Mouse (Mus musculus): ENCODE measurements at regions not wholly inside any gene's neighbourhood (a gene's known extent, or its start where the extent isn't known, plus 50 kb on each side); places are given as distances from the start of the nearest gene placed in this dataset.

DNA sequence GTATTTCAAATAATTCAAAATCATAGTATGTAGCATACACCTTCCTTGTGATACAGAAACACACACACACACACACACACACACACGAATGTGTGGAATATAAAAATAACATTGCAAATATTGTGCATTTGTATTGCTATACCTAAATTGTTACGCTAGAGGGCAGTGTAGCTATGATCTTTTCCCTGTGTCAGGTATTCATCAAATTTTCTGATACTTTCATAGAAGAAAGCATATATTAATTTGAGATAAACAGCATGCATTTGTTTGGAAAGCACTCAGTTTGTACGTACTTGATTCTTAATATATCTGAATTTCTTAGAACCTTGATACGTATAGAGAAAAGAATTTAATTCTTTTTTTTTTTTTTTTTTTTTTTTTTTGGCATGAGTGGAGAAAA, 1700.9 kb upstream of the Sel1l start:
- no peak for DNase-seq

GRCm38 (mm10) chr12:93523465-93523864, 1674.5 kb upstream of the Sel1l start:
- no peak for DNase-seq

GRCm38 (mm10) chr12:93486381-93486780, 1637.4 kb upstream of the Sel1l start:
- DNase-seq: no peak

DNA sequence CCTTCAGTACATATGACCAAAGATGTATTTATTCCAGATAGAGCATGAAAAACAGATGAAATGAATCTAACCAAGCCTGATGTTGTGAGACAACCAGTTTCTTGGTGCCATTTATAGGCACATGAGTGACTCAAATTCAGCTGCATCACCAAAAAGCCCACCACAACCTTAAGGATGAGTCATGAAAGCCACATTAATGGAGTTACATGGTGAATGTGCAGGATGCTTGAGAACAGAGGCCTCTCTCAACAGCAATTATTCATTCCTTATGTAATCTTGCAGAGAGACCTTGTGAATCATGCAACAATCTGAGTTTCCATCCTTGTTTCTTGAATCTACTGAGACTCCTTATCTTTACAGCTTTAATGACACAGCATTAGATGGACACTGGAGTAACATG, 1613.1 kb upstream of the Sel1l start:
- no peak for DNase-seq

- no peak for DNase-seq
These were observed 1600.5 kb upstream of the Sel1l start for GRCm38 (mm10) chr12:93449436-93449835.

GRCm38 (mm10) chr12:93429218-93429617, 1580.3 kb upstream of the Sel1l start:
- DNase-seq: no peak

- DNase-seq: no peak
These were observed 1579.0 kb upstream of the Sel1l start for GRCm38 (mm10) chr12:93427988-93428387.

DNA sequence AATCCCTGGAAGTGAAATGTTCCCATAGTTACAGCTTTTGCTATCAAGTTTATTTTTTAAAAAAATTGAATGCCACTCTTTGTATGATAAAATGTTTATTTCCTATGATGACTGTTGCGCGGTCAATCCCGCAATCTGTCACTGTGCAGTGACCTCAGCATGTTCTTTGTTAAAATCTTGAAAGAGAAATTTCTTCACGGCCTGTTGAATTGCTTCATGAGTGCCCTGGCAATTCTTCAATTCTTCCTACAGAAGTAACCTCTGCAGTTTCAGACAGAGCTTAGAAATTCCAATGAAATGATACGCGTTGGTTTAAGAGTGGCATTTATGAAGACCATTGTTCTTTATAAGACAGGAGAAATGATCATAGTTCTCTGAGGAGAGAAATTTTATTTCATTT, 1567.4 kb upstream of the Sel1l start:
- no peak for DNase-seq

- DNase-seq: no peak
These were observed 1566.8 kb upstream of the Sel1l start for GRCm38 (mm10) chr12:93415791-93416190.

- no peak for DNase-seq
These were observed 1536.6 kb upstream of the Sel1l start for GRCm38 (mm10) chr12:93385578-93385977.

DNA sequence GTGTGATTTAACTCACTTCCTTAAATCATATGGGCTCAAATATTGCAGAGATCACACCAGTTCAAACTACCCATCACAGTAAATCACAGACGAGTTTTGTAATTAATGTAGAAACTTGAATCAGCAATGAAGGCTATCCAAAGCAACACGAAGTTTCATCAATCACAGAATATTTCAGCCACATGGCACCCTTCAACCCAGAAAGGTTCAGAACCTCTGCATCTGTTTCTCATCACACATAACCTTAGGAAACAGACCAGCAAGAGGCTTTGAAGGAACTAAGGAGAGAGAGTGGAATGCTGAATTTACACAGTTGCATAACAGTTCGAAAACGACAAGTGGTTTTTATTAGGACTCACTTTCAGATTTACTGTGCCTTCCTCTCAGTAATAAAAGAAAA, 1494.0 kb upstream of the Sel1l start:
- DNase-seq: no peak

GRCm38 (mm10) chr12:93342525-93342924, 1493.6 kb upstream of the Sel1l start:
- DNase-seq: no peak

GRCm38 (mm10) chr12:93335520-93335919, 1486.6 kb upstream of the Sel1l start:
- DNase-seq: no peak

DNA sequence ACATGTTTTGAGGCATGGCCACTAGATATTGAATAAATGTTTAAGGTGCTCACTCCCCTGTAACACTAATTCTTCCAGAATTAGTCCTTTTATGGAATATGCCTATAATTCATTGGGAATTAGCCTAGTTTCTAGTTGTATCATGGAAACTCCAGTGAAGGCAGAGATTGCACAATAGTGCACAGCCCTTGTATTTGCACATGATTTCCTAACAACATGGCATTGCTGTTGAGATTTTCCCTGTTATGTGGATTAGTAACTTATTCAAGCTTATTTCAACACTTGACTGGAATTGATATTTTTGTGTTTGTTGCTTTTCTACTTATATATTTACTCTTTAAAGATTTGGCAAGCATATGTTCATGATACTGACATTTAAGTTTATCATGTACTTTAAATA, 1463.3 kb upstream of the Sel1l start:
- no peak for DNase-seq

DNA sequence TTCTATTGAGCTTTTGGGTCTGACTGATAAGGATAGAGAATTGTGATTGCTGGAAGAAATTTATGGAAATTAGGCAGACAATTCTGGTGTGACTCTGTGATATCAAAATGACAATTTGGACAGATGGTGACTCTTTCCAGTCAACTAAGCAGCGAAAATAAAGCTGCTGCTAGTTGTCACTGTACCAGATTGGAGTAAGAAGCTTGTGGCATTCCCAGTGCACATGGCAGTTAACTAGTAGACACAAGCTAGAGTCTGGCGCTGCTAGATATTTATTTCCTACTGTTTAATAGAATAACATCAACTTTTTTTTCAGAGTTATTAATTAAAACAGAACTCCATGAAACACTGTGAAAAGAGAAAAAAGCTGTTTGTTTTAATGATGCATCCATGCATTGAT, 1432.9 kb upstream of the Sel1l start:
- no peak for DNase-seq

DNA sequence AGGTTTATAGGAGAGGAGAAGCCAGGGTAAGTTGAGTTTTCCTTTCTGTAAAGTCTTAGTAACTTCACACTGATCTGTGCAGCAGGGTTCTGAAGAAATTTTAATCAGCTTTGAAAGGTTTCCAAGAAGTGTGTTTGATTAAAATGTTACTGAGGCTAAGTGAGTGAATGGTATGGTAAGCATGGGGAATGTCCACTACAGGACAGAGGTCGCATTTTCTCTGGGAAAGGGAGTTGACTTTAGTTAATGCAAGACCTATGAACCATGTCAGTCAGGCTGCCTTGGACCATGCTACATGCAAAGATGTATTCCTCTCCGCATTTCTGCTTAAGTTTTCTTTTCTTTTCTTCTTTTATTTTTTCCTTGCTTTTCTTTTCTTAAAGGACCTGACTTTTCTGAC, 1424.7 kb upstream of the Sel1l start:
- no peak for DNase-seq

DNA sequence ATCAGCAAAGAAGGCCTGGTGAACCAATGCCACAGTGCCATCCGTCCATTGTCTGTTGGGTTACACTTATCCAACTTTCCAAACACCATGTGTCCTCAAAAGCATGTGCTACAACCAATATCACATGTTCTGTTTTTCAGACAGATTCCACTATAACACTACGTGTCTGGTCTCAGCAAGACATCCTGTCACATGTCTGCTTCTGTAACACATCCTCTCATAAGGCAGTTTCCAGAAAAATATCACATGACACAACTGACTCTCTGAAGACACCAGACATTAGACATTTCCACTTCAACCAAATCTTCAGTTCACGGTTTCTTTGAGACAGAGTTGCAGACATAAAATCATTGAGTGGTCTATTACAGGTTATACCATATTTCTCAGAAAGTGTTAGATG, 1381.3 kb upstream of the Sel1l start:
- DNase-seq: no peak

- no peak for DNase-seq
These were observed 1377.9 kb upstream of the Sel1l start for GRCm38 (mm10) chr12:93226826-93227225.

GRCm38 (mm10) chr12:93221179-93221922, 1372.4 kb upstream of the Sel1l start:
- DNase-seq: no peak

DNA sequence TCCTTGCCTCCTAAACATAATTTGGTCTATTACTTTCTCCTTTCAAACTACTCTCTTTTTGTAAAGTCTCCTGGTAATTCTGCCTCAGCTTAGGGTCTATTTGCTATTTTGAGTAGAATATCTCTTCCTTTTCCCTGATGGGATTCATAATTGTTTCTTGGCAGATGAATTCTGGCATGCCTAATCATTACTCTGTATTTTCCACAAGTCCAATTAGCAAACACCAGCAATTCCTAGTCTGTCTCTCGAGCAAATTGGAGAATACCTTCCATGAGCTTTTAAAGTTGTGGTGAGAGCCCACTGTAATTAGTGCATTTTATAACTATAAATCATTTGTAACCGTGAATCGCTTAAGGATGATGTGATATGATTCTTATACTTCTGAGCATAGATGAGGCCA, 1358.6 kb upstream of the Sel1l start:
- no peak for DNase-seq

GRCm38 (mm10) chr12:93188940-93189339, 1340.0 kb upstream of the Sel1l start:
- DNase-seq: no peak

GRCm38 (mm10) chr12:93173744-93174143, 1324.8 kb upstream of the Sel1l start:
- no peak for DNase-seq

DNA sequence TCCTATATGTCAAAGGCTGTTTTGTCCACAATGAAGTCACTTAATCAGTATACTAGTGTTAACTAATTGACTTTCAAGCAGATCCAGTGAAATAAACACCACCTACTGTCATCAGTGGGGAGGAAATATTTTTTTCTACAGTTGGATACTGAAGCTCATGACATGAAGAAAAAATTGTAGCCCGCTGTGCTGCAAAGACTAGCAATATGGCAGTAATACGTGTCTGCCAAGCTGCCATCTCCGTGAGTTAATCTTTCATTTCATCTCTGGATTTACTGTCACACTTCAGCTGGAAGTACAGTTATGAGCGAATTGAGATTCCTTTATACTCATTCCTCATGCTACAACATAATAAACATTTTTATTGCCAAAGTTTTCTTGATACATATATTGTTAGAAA, 1311.3 kb upstream of the Sel1l start:
- DNase-seq: no peak

DNA sequence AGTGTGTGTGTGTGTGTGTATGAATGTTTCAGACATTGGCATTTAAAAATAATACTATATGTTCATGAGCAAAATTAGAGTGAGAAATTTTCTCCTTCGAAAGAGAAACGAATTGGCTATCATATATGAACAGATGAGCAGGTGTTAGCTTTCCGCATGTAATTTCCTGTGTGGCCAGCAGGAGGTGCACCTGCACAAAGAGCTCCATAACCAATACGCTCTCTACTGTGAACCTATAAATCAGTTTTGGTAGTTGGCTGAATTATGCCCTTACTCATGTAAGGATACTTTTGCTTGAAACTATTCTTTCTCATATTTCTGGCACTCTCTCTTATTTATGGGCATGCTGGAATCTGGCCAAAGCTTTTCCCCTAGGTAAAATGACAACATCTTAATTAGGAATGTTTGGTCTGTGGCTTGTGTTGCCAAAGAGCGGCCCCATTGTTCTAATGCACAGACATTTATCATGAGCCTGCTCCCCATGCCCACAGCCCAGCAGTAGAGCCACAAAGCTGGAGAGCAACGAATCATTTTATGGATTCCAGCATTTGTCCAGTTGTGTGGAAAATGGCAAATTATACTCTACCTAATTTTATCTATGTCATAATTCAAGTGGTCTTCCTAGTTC, 1303.8 kb upstream of the Sel1l start:
- peak; percentile 67 for DNase-seq

- no peak for DNase-seq
These were observed 1302.6 kb upstream of the Sel1l start for GRCm38 (mm10) chr12:93151530-93151929.

Measured in kidney, postnatal 10 days (tissue).